Mouse (Mus musculus) layer of hippocampus, adult 9-10 months (tissue): Measurements from ENCODE around the gene Gzmb.
A peak's percentile ranks its signal among the peaks of the same experiment; 100 is the strongest.
"Not testable (repeated sequence)": the region's sequence is repeated elsewhere in the genome, so short reads cannot be mapped to it uniquely, and the experiment has no call there.

Source experiments
- DNase-seq: peaks from one replicate; pipeline ENCODE4 v3.0.0; 2022; ENCODE audit warnings: low spot score

Gene Gzmb

DNA sequence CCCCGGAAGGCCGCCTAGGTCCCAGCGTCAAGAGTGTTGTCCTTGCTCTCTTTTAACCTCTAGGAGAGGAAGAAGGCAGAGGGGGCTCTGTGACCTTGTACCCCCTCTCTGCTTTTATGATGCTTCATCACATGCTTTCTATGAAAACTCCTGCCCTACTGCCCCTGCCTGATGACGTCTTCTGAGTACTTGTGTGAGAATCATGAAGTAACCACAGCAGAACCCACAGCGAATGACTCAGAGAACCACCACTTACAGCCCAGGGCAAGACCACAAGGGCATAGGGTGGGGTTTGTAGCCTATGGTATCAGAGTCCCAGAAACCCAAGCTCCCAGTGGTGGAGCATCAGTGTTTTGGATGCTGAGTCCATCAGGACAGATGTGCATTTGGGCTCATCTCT is at the start of gene Gzmb:
Gzmb (minus strand) TSS at position 108 of the 400 bp plus-strand sequence.
- no peak for DNase-seq

DNA sequence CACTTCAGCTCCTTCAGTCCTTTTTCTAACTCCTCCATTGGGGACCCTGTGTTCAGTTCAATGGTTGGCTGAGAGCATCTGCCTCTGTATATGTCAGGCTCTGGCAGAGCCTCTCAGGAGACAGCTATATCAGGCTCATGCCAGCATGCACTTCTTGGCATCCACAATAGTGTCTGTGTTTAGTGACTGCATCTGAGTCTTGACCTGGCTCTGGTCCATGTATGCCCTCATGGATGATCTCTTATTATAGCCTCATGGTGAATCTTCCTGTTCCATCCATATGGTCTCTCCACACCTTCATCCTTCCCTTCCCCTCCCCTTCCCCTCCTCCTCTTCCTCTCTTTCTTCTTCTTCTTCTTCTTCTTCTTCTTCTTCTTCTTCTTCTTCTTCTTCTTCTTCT is 49.7 kb upstream of the Gzmb start:
- not testable (repeated sequence) for DNase-seq

DNA sequence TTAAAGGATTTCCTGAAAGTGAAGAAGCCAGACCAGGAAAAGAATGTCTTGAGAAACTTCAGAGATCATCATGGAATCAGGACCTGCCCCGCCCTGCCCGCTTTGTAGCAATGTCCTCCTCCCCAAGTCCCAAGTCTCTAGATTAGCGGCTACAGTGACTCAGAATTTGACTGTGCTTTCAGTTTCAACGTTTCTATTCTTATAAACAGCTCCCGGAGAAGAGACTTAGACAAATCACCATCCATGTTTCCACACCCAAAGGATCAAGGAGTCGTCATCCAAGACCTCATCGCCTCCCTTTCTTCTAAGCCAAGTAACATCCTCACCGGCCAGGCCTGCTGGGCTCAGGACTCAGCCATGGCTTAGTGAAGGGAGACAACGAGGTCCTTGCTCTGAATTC is 48.2 kb upstream of the Gzmb start:
- no peak for DNase-seq

DNA sequence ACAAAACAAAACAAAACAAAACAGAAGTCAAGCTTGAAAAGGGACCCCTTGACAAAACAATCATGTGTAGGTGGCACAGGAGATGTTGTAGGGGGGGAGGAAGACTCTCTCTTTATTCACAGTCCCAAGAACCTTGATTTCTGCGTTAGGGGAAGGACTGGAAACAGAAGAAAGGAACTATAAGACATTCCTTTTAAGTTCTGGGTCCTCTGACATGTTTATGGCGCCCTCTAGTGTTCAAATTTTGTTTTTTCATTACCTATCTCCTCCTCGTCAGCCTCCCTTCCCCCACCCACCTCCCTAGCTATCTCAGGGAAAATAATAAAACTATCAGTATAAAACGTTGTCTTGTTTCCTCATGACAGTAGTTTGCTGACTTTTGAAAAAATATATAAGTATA is 42.1 kb upstream of the Gzmb start:
- peak; percentile 47 for DNase-seq

DNA sequence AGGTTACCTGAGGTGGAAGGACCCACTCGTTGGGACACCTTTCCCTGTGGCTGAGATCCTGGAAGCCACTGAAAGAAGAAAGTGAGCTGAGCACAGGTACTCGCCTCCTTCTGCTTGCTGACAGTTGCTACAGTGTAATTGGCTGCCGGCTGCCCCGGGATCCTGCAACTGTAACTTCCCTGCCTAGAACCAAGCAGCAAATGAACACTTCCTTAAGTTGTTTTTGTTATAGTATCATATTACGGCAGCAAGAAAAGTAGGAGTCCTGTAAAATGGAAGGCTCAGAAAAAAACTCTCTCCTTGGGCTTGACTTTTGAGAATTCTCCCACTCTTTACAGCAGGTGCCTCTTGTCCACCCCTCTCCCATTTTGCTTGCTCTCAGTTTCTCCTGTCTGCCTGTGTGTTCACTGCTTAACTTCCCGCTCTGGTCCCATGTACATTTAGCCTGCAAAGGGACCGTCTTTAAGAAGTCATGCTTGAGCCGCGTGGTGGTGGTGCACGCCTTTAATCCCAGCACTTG is 41.5 kb upstream of the Gzmb start:
- no peak for DNase-seq

DNA sequence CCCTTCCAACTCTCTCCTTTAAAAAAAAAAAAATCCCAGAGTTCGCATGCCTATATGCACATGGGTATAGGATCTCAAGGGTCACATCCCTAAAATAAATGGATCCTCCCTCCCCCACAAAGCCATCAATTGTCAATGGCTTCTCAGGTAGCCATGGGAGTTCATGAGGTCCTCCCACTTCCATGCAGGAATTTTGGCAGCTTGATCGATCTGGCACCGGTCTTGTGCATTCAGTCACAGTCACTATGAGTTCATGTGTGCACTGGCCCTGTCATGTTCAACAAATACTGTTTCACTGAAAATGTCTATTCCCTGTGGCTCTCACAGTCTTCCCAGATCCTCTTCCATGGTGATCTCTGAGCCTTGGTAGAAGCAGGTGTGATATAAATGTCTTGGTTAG is 40.0 kb upstream of the Gzmb start:
- no peak for DNase-seq

DNA sequence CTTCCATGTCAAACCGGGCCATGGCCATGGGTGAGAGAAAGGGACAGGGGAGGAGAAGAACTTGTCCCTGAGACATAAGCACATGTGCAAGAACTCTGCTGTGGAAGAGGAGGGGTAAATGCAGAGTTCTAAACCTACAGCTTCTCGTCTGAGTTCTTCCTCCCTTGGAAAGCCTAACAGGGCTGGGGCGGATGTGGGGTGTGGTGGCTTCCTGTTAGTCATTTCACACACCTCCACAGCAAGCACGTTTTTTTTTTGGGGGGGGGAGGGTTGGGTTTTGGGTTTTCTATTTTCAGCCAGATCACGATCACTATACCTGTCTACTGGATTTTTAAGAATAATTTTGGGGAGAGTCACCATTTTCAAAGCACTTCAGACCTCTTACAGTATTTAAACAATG is 34.7 kb upstream of the Gzmb start:
- DNase-seq, result no peak

DNA sequence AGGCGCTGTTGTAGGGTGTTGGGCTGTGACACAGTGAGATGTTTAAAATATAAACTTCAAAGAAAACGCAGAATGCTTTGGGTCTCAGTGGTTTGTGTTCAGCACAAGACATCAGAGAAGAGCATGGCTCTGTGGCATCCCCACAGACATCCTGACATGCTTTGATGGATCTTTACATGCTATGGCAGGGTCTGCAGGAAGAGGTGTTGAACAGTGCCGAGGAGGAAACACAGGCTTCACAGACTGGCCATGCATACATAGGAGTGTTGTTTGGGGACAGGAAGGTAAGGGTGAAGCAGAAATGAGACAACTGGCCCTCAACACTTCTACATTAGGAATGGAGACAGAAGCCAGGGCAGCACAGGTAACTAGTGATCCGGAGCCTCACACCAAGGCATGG is 34.0 kb upstream of the Gzmb start:
- no peak for DNase-seq

DNA sequence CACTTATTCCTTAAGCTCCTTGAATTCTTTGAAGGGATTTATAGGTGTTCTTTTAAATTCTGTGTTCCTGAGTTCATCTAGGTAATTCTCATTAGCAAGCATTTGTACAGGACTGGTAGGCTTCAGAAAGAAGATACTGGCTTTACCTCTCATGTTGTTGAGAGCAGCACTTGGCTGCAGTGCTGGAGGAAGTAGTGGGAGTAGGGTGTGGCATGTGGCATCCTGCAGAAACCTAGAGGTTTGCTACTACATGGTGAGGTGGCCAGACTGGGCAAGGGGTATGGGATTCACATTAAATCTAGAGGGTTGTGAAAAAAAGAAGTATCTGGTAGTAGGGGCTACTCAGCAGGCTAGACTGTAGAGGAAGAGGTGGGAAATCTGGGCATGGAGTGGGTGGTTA is 31.1 kb upstream of the Gzmb start:
- no peak for DNase-seq

DNA sequence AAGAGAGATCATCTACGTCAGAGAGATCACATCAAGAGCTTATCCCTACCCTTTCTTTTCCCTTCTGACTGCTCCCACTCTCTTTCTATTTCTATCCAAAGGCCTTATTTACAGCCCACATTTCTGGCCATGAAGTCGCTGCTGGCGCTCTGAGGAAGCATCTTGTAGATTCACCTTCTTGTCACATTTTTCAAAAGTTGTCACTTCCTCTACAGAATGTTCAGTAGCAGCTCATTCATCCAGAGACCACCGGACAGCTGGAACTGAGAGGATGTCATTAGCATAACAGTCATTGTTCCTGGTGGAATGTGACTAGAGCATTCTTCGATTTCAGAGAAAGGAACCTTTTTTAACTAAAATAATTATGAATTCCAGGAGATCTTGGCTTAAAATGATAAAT is 26.6 kb upstream of the Gzmb start:
- DNase-seq, result no peak

DNA sequence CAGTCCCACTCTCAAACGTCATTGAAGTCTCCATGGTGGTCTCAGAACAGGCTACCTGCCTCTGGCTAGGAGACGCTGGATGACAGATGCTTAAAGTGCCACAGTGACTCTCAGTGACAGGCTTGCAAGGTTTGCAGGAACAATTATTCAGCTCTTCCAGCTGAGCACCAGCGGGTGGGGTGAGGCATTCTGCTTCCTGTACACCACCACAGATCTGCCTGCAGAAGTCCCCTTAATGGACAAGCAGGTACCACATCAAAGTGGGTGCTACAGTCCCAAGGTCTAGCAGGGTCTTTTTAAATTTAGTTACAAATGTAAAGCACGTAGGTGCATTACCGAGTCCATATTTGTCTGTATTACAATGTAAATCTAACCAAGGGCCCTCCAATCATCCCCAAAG is 25.7 kb upstream of the Gzmb start:
- DNase-seq, result no peak

DNA sequence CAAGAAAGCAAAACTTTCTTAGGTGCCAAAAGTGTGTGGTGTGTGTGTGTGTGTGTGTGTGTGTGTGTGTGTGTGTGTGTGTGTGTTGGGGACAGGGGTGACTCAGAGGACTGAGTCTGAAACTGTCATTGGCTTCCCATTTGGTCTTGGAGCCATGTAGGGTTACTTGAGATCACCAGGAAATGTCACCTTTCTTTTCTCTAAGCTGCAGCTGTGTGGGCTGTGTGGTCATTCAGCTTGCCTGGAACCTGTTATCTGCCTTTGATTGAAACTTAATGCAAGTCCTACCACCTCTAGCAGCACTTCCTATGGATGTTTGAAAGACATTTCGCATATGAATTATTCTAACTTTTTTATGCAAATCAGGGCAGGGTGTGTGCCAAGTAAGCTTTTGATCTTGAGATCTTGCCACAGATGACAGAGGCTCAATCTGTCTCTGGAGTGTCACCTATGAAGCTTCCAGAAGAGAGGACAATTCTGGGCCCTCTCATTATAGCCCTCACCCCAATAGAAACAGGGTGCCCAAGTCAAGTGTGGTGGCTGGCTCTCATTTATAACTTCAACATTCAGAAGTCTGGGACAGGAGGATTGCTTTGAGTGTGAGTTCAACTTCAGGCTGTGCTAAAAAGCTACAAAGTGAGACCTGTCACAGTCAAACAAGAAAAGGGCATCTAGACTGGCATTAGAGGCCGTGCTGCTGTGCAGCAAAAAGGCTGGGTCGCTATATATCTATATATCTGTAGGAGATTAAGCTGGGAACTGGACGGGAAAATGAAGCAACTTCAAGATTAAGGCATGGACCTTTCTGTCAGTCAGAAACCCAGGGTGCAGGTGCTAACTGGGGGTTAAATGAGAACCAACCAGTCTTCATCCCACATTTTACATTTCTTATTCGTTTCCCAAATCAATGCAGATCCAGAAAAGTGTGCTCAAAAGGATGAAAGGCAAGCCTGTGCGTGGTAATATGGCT is 22.6 kb upstream of the Gzmb start:
- DNase-seq, result no peak

DNA sequence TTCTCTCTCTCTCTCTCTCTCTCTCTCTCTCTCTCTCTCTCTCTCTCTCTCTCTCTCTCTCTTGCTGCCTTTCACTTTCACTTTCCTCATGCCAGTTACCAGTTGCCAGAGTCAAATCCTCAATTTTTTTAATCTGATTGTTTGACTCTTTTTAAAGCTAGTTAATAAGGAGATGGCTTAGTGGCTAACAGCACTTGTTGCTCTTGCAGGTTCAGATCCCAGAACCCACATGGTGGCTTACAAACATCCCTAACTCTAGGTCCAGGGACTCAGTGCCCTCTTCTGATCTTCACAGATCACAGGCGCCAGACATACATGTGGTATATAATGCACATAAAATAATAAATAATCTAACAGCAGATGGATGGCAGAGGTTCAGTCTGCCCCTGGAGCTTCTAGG is 21.8 kb upstream of the Gzmb start:
- no peak for DNase-seq

DNA sequence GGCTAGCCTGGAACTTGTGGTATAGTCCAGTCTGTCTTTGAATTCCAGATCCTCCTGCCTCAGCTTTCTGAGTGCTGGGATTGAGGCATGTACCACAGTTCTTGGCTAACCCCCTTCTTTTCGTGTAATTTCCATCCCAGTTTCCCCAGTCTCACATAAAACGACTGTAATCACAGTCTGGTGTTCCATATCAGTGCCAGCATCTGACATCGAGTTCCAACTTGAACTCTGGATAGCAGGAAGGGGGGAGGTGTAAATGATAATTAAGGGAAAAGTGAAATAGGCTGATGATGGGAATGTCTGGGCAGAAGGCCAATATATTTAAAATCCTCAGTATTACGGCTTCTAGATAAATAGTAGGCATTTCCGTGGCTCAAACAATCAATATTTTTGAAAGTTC is 19.0 kb upstream of the Gzmb start:
- no peak for DNase-seq

DNA sequence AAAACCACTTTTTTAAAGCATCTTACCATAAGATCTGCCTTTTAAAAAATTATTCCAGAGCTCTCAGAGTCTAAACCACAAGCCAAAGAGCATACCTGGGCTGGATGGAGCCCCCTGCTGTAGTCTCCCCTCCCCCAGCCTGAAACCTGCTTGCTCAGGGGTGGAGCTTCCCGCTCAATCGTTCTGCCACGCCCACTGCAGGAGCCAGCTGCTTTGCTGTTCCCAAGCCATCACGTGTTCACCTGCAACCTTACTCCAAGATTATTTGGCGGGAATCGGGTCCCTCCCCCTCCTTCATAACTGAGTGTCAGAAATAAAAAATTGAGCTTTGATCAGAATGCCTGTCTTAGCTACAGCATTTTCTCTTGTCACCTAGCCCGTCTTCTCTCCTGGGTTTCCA is 16.6 kb upstream of the Gzmb start:
- not testable (repeated sequence) for DNase-seq

DNA sequence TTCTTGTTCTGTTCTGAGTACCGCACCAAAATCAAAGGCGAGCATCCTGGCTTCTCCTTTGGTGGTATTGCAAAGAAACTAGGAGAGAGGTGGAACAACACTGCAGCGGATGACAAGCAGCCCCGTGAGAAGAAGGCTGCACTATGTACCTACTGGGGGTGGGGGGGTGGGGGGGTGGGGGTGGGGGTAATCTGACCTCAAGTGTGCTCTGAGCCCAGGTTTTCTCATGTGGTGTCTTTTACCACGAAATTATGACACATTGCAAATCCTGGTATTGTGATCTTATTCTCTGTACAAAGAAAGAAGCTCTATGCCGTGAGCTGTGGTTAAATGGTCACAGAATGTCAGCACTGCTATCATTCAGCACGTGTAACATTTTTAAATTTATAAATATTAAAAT is 14.0 kb upstream of the Gzmb start:
- DNase-seq, result not testable (repeated sequence)

DNA sequence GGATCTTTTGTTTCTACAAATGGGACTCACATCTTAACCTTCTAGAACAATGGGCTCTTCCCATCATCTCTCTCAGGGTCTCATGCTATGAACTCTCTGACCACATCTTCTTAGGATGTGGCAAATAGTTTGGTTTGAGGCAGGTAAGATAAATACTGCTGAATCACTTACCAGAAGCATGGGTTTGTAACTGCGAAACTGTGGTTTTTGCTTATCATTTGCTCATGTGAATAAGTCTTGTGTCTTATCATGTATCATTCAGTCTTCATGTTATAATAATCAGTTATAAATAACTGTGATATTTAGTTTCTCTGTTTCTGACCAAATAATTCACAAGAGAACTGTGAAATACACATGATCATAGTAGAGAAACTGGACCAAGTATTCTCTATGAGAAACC is 4.0 kb upstream of the Gzmb start:
- no peak for DNase-seq

DNA sequence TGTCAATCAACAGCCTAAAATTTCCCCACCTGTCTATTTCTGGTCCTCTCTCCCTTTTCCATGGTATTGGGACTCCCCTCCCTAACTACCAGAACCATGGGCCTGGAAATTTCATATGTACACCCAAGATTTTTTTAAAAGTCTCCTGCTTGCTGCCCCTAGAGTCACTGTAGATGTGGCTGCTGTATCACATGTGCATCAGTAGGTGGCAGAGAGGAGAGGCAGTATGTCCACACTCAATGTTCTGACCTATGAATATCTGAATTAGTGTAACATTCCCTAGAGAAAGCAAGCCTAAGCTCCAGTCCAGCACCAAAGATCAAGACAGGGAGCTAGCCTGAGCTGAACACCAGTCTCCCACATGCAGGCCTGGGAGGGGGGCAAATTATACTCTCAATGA is 21.7 kb downstream of the Gzmb start:
- DNase-seq, result no peak

DNA sequence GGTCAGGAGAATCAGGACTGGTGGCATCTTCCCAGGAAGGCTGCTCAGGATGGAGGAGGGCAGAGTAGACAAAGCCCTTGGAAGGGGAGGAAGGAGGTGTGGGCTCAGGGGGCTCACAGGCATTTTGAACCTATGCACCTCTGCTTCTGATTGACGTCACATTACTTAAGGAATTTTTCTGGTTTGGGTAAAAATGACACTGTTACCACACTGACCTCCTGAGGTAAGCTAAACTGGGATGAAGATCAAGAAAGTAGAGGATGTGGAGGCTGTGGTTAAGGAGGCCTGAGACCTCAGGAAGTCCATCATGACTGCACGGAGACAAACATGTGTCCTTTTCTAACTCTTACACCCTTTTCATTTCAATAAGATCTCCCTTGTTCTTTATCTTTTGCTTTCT is 27.5 kb downstream of the Gzmb start, which contains the start of gene Gzmc:
Gzmc (minus strand) TSS at position 101 of the 400 bp plus-strand sequence.
- DNase-seq, result no peak

DNA sequence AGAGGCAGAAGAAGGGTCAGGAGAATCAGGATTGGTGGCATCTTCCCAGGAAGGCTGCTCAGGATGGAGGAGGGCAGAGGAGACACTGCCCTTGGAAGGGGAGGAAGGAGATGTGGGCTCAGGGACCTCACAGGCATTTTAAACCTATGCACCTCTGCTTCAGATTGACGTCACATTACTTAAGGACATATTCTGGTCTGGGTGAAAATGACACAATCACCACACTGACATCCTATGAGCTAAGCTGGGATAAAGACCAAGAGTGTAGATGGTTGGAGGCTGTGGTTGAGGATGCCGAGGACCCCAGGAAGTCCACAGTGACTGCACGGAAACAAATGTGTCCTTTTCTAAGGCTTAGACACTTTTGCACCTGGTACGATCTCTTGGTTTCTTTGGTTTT is 50.7 kb downstream of the Gzmb start, which contains the start of gene Gzmf:
Gzmf (minus strand) TSS at position 101 of the 400 bp plus-strand sequence.
- no peak for DNase-seq
